Mouse (Mus musculus) effector memory CD4-positive, alpha-beta T cell, adult 7 months (primary cell): ENCODE results near the gene Nlrp4b. TPM values are rescaled to one million over a fixed set of nuclear protein-coding genes. Genes with fewer than 3 reads are reported as not detected.

Experiments
- polyA plus RNA-seq: library from polyadenylated mRNA; unstranded; fragments of 100-300 nt; shearing (Covaris generic); gene quantifications from one replicate; pipeline ENCODE4 v1.2.1, GENCODE M21; 2017

Gene Nlrp4b
- polyA plus RNA-seq = 0.66 TPM

DNA sequence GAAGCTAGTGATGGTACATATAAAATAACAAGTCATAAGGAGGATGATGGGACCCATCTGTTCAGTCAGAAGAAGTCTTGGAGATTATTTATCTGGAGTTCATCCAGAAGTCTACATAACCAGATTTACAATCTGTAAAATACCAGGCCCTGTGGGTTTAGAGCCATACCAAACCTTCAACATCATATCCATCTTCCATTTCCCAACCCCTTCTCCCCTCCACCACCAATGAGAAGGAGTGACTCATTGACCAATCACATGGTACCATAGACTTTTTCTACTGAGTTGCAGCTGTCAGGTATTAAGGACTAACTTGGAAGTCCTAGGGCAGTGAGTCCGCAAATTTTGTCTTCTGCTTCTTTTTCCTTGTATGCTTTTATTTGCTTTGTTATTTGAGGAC, at the start of gene Nlrp4b:
Gene Nlrp4b (plus strand): TSS at position 301 of the 400 bp plus-strand sequence.

DNA sequence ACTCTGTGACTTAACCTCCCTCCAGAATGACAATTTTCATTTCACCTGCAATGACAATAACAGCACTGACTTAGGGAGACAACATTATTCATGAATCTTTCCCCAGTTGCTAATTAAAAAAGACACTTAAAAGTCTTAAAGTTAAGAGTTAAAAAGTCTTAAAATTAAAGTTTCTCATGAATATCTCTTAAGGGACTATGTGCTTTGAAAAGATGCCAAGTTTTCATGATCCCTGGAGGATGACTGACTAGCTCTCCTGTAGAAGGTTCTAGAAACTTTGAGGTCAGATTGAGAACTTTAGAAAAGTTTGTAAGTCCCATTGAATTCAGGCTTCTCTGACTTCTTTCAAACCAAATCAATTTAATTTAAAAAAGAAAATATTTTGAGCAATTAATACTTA, 66.7 kb downstream of the Nlrp4b start, which contains the start of gene Vmn1r71:
Gene Vmn1r71 (minus strand): TSS at position 101 of the 400 bp plus-strand sequence.

Other genes with a start within 250 kb of the Nlrp4b start
- 0.16 TPM for gene Vmn1r67, start 244.5 kb upstream of the Nlrp4b start, polyA plus RNA-seq
- 0.79 TPM for gene Zik1, start 192.4 kb upstream of the Nlrp4b start, polyA plus RNA-seq
- gene Vmn1r68, start 129.3 kb upstream of the Nlrp4b start, polyA plus RNA-seq = 0.83 TPM
- not detected for gene Vmn1r69, start 74.1 kb upstream of the Nlrp4b start, polyA plus RNA-seq
- gene Vmn1r70, start 56.3 kb upstream of the Nlrp4b start, polyA plus RNA-seq = 0.10 TPM
- gene Vmn1r71, start 66.6 kb downstream of the Nlrp4b start, polyA plus RNA-seq = 0.13 TPM
- 0.26 TPM for gene Zscan4b, start 217.3 kb downstream of the Nlrp4b start, polyA plus RNA-seq